Mouse (Mus musculus) thymus, adult 2 months (tissue): ENCODE measurements around the gene Rerg.

Experiments used
- CTCF ChIP-seq: fragments of 200-500 bp; IDR thresholded peaks from 2 replicates; pipeline ENCODE4 v1.5.1; 2012; ENCODE audit warnings: mild to moderate bottlenecking, control low read depth, low read length, moderate library complexity, borderline replicate concordance; ENCODE audit not compliant: control insufficient read depth, poor library complexity, insufficient read depth; ENCODE audit errors: extremely low read depth
- POLR2A ChIP-seq: fragments of 200-500 bp; IDR thresholded peaks from 2 replicates; pipeline ENCODE4 v1.6.1; 2012; ENCODE audit warnings: mild to moderate bottlenecking, low read length, control low read depth, moderate library complexity; ENCODE audit not compliant: control insufficient read depth, poor library complexity, insufficient read depth; ENCODE audit errors: extremely low read depth

GRCm38 (mm10) chr6:137071466-137071865 lies 98.8 kb downstream of the Rerg start:
- TF ChIP-seq CTCF (no peak), POLR2A (no peak)
